Mouse (Mus musculus) liver (tissue): ENCODE results near the gene Slc41a3.

Source experiments
- DNase-seq: peaks from one replicate; pipeline ENCODE4 v3.0.0-alpha.2; 2020; ENCODE audit warnings: mixed read lengths

The Slc41a3 gene

DNA sequence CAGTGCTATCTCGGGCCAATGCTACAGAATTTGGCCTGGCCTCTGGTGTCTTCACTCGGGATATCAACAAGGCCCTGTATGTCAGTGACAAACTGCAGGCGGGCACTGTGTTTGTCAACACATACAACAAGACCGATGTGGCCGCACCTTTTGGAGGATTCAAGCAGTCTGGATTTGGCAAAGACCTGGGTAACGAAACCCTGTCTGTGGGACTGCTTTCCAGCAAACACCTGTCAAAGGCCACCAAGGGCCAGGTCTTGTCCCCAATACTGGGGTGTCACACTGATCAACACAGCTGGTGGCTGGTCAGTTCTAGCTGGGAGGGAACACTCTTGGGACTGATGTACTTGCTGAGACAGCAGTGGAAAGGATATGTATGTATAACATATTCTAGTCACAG is 6.3 kb upstream of the Slc41a3 start:
- DNase-seq, result no peak

DNA sequence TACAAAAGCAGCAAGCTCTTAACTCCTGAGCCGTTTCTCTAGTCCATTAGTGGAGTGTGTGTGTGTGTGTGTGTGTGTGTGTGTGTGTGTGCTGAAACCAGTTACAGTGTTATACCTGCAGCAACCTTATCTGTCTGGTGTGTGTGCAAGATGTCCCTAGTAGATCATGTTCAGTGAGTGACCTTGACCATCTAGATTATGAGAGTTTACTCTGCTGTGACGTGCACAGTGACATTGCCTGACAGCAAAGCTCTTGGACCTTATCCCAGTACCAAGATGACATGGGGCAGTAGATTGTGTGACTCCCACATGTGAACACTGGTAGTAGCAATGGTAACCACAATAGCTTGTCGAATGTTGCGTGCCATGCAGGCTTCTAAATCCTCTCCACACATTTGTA is 4.2 kb upstream of the Slc41a3 start:
- DNase-seq, result no peak

DNA sequence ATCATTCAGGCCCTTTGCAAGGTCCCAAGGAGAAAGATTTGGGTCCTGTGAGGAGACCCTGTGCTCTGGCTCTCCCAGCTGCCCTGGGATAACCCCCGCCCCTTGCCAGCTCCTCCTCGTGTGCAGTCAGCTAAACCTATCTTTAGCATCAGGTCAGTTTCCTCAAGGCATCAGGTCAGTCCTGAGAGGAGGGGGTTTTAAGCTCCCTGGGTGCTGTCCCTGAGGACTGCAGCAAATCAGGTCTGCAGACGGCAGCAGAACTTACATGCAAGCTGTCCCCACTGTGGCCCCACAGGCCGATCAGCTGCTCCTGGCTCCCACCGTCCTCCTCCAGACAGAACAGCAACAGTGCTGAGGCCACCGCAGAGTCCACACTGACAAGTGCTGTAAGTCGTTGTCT is 2.8 kb upstream of the Slc41a3 start:
- no peak for DNase-seq

DNA sequence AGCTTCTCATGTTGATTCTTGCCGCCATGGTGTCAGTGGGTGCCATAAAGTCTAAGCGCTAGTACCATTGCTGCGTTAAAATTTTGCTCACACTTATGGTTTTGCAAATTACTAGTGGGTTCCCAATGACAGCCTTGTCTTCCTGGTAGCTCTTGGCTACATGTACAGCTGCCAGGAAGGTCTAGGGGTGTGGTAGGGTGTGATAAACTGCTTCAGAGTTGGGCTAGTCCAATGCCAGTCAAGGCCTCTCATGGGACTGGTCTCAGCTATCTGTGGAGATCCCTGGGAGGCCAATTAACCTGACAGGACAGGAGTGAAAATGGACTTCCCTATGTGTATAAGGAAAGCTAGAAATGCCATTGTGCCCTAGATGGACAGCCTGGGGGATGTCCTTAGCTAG is 2.2 kb upstream of the Slc41a3 start:
- DNase-seq, result no peak

DNA sequence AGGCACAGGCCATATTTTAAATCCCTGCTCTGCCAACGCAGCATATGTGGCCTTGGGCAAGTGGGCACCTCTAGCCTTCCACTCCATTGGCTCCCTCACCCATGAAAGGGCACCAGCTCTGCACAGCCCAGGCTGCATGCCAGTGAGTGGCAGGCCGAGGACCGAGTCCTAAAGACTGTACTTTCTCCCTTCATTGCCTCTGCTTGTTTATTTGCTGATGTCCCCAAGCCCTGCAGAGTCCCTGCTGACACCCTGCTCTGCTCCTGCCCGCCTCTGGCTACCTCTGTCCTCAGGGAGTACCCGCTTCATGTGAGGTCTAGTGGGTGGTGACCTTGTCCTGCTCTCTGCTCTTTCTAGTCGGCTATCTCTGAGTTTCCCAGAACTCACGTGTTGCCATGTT is 1.4 kb upstream of the Slc41a3 start:
- DNase-seq, result no peak

DNA sequence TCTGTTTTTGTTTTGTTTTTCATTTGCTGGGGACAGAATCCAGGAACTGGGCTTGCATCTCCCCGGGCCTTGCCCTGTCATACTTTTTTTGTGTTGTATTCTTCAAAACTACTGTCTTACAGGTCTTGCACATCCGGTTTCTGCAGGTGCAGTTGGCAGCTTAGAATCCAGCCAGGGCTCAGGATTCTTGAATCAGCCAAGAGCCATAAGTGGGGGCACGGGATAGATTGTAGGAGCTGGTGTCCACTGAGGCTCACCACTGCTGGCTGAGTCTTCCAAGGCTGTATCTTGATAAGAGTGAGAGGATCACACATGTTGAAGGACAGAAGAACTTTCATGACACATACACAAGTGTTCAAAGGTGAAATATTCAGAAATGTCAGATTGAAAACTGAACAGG is 395 bp upstream of the Slc41a3 start:
- DNase-seq, result no peak

DNA sequence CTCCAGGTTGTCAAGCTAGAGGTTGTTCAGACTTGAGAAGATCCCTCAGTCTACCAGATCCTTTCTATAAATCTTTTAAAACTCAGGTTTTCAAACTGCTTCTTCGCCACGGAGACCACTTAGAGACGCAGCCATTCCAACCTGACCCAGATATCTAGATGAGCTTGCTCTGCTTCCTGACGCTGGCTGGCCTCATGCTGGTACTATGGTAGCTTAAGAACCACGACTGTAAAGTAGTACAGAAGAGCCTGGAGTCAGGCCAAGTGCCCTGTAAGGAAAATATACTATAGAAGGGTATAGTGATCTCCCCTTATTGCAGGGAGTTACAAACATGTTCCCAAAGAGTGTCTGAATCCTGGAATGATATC is 757 bp downstream of the Slc41a3 start:
- DNase-seq, result no peak

DNA sequence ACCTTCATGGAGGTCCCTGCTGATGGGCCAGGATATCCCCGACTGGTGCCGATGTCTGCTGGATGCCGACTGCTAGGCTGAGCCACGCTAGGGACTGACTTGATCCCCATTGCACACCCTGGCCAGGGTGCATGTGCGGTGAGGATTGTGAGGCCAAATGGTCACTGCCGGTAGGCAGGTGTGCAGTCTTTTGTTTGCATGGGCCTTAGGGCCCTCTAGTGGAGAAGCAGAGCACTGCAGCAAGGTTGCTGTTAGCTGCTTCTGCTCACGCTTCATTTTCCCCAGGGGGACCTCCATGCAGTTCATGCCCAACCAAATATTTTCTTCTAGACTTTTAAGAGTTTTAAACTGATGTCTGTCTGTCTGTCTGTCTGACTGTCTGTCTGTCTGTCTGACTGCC is 2.0 kb downstream of the Slc41a3 start:
- peak; percentile 88 for DNase-seq

DNA sequence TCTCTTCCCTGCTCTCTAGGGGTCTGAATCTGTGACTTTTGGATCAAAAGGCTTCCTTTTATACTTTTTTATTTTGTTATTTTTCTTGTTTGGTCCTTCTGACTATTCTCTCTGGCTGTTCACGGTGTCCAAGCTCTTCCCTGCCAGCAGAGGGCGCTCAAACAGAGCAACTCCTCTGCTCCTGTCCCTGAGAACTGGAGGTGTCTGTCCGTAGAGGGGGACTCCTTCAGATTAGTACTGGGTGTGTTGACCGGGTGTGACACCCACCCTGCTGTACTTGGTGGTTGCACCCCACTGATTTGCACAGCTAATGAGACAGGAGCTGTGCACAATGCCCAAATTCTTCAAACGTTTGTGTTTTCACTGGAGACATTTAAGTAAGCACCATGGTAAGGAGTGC is 2.7 kb downstream of the Slc41a3 start:
- peak; percentile 87 for DNase-seq

DNA sequence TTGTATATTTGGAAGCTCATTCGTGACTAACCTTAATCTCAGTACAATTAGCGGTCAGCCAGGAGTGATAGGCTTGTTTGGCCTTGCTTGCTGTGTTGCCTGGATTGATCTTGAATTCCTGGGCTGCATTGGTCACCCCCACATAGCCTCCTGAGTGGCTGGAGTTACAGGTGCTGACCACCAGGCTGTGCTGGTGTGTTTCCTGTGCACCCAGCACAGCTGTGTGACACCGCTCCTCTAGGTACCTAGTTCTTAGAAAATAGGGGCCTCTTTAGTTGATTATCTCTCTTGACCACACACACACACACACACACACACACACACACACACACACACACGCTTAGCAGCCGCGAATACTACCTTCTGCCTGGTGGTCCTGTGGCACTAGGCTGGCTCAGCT is 3.7 kb downstream of the Slc41a3 start:
- peak; percentile 82 for DNase-seq

DNA sequence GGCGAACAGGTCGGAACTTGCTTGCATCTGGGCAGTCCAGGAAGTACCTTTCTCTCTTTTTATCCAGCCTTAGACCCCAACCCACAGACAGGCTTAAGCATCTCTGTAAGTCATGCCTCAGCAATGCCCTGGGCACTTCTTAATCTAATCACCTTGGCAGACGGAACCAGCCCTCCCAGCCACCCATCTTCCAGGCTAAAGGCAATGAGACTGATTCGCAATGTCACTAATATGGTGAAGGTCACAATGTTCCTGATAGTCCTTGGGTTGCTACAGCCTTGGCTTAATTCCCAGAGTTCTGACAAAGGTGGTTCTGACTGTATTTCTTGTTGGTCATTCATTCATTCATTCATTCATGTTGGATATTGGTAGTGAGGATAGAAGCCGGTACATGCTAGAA is 5.7 kb downstream of the Slc41a3 start:
- no peak for DNase-seq

DNA sequence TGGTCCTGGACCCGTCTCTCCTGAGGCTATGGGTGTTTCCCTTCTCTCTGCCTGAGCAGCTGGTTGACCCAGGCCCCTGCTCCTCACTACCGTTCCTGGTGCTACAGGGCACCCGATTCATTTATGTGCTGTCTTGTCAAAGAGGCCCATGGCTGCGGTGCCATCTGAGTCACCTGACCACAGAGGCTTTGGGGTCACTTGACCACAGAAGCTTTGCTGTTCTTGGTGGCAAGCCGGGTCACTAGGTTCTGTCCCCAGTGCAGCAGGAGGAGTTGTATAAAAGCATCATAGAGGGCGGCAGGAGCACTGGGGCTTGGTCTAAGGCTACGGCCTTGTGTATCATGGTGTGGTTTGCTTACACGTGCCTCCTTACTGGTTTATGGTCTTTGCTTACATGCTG is 8.8 kb downstream of the Slc41a3 start:
- DNase-seq, result no peak

DNA sequence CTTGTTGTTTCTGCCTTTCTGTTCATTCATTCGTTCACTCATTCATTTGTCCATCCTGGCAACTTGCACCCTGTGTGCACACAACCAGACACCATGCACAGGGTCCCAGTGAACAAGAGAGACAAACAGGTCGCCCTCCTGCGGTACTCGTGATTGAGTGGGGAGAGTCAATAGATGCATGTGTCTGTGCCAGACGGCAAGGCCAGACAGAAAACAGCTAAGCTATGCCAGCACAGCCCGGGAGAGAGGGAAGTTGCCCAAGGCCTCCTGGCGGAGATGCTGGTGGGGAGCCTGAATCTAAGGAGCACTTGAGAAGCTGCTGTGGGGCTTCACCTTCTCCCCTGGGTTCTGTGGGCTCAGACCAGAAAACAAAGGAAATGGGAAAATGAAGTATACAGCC is 10.8 kb downstream of the Slc41a3 start:
- DNase-seq, result no peak

DNA sequence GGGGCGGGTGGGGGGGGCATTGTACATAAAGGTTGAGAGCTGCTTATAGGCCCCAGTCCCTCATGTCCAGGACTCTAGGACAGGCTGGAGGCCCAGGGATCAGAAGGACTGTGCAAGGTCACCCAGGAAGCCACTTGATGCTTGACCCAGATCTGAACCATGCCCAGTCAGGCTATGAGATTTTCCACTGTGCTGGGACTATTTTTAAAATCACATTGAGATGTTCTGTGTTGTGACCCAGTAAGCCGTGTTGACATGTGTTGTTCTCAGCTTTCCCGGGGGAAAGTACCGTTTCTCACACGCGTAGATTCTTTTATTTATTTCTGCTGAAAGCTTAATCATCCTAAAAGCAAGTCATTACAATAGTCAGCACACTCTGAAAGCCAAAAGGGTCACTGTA is 11.5 kb downstream of the Slc41a3 start:
- DNase-seq, result no peak

DNA sequence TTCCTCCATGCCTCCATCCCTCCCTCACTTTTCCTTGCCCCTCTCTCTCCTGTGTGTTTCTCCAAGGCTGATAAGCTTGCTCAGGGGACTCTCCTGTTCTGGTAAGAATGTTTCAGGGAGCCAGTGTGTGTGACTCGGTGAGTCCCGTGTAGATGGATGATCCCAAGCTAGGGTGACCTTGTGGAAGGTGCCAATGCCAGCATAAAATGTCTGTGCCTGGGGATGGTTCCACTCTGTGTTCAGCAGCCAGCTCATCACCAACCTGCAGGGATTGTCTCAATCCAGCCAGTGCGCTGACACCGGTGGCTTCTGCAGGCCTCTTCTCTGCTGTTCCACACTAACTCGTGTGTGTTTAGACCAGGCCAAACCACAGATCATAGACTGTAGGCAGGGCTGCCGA is 12.0 kb downstream of the Slc41a3 start:
- no peak for DNase-seq

DNA sequence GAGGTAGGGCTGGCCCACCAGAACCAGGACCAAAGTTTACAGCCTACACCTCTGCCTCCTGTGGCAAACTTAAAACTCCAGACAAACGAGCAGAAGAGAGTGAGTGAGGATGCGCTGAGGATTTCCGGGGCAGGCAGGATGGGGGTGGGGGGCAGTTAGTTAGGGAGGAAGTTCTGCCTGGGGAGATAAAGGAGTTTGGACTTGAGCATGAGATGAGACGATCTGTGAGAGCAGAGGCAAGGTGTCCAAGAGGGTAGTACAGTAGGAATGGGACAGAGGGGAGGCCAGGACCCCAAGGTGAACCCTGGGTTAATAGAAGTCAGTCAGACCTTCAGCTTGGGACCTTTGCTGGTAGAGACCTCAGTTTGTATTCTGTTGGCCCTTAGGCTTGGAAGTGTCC is 13.7 kb downstream of the Slc41a3 start:
- DNase-seq, result peak; percentile 77

DNA sequence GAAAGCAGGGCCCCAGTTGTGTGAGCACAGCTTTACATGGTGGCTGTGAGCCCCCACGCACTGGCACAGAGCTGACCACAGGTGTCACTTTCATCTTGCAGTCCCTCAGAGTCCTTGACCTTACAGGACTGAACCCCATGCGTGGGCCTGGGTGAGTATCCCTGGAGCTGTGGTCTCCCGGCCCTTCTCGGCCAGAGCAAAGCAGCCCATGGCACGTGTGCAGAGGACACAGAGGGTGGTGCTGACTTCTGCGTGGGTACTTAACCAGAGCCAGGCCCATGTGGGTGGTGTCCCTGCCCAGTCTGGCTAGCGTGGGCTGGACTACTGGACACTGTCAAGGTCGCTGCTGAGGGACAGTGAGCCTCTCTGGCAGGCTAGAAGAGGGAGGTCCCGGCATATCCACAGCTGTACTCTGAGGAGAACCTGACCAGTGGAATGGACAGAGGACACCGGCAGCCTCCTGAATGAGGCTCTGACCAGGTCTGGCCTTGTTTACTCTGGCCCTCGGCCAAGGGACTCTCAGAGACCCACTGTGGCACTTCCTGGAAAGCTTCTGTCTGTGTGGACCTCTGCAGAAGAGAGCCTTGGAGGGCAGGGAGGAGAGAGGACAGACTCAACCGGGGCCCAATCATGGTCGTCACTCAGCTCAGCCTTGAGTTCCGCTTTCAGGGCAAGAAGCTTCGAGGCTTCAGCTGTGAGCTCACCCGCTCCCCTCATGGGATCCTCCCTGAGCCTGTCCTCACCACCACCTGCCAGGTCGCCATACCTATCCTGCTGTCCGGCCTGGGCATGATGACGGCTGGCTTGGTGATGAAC is 14.5 kb downstream of the Slc41a3 start:
- peak; percentile 63 for DNase-seq

DNA sequence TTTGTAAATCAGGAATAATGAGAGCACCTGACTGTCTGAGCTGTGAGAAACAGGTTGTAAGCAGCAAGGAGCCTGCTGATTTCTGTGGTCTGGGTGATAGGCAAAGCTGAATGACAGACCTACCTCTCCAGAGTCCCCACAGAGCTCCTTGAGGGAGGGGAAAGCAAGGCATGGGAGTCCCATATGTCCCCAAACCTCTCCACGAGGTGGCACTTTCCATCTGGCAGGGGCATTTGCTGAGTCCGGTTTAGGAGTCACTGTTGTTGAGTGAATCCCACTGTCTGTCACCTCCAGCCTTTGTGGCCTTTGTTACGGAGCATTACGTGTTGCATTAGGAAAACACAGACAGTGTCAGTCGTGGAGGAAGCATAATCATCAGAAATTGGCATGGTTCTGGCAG is 15.4 kb downstream of the Slc41a3 start:
- peak; percentile 70 for DNase-seq

DNA sequence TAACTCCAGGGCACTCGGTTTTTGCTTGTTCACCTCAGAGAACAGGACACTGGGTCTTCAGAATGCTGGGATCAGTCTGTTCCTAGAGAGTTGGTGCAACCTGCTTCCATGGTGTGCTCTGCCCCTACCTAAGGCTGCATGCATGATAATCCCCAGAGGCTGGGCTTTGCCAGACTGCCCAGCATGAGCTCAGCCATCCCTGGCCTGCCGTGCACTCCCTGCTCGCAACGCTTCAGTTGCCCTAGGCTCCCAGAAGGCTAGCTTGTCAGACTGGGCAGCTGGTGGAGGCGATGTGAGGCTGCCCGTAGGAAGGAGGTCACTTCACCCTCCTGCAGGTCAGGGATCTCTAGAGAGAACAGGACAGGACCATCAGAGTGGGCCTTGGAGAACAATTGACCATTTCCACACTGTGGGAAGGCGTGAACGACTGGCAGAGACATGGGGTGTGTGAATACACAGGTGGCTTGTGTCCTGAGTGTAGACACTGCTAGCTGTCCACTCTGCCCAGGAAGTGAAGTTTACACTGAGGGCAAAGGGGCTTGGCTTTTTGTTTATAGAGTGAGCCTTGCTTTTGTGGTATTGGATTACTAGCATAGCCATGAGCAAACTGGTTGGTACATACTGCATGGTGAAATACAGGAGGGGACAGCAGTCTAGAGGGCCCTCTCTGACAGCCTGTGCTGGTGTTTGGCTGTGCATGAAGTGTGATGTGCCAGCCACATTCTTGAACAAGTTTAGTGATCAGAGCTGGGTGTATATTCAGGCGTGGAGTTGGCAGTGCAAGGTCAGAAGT is 16.5 kb downstream of the Slc41a3 start:
- DNase-seq, result peak; percentile 56

DNA sequence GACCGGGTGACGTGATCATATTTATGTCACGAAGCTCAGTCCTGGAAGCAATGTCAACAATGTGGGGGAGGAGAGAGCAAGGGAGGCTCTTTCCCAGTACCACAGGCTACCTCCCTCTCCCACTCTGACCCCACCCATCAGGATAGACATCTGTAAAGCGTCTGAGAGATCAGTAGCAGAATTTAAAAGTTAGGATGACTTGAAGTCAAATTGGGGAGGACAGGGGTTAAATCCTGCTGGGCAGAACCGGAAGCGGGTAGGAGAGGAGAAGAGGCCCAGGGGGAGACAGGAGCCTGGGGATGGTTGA is 17.0 kb downstream of the Slc41a3 start:
- peak; percentile 65 for DNase-seq

DNA sequence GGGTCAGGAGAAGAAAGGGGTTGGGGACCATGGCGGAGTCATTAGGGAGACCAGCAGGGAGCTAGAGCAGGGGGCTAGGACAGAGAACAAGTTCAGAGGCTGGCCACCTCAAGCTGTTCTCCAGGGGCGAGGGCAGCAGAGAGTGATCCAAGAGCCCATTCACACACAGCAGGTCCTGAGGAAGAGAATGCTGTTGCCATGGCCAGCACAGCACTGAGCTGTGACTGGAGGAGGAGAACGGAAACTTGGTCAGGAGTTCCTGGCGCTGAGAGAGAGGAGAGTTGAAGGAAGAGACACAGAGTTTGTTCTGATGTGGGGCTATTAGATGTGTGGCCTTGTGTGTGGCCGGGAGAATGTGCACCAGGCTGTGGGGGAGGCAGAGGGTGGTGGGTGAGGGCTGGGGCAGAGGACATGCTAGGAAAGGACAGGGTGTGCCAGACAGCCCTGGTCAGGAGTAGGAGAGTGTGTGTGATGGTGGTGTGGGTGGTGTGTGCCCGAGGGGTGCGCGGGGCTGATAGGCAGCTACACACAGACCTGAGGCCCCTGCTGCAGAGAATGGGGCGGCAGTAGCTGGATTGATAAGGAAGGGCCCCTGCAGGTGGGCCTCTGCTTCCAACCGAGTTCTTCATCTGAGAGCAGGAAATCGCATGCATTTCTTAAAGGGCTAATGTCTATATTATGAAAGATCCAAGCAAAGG is 18.4 kb downstream of the Slc41a3 start:
- peak; percentile 93 for DNase-seq

DNA sequence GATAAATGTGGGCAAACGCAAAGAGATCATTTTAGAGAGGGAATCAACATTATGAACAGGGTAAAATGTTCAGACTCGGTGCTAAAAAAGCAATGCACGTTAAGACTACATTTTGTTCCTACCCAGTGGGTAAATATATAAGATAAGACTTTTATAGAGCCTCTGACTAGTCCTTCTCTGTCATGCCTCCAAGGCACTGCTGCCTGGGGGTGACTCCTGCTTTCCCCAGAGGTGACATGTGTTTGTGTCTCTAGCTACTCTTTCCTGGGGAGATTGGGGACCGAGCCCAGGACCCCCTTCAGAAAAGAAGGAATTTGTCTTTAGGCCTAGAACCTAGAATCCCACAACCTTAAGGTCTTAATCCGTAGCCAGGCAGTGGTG is 18.9 kb downstream of the Slc41a3 start:
- DNase-seq, result peak; percentile 37

DNA sequence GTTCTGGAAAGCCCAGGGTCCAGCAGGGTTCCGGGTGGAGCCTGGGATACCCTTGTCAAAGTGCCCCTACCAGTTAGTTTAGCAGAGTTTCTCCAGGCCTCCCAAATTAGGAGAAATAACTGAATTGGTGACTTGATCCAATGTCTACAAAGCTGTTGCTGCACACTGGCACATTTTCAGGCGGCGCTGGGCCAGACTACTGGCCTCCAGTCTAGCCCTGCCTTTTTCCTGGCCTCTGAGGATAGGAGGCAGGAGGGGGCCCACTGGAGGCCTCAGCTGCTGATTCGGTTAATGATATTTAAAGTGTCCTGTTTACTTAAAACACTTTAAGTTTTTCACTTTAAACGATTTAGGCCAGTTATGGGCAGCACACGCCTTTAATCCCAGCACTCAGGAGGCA is 19.7 kb downstream of the Slc41a3 start:
- DNase-seq, result peak; percentile 76

DNA sequence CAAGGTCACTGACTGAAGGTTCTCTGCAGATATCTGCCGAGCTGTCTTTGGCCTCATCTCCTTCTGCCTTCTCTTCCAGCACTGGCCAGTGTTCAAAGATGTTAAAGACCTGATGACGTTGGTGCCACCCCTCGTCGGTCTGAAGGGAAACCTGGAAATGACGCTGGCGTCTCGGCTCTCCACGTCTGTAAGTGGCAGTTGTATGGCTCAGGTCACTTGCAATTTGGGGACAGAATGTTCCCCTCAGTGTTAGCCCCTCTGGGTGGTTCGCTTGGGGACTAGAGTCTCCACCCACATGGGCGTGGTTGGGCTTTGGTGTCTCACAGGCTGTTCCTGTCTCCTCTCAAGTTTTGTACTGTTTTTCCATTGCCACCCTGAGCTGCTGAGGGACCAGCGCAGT is 20.2 kb downstream of the Slc41a3 start:
- peak; percentile 89 for DNase-seq
